Mouse (Mus musculus) lung, postnatal 0 days (tissue): ENCODE data around the gene Hcn2.

Experiments
- CTCF ChIP-seq: IDR thresholded peaks from 2 replicates; pipeline ENCODE4 v1.5.1; 2016; ENCODE audit warnings: antibody characterized with exemption, mild to moderate bottlenecking
- EP300 ChIP-seq: IDR thresholded peaks from 2 replicates; pipeline ENCODE4 v1.6.1; 2016; ENCODE audit warnings: antibody characterized with exemption, mild to moderate bottlenecking, control low read depth

DNA sequence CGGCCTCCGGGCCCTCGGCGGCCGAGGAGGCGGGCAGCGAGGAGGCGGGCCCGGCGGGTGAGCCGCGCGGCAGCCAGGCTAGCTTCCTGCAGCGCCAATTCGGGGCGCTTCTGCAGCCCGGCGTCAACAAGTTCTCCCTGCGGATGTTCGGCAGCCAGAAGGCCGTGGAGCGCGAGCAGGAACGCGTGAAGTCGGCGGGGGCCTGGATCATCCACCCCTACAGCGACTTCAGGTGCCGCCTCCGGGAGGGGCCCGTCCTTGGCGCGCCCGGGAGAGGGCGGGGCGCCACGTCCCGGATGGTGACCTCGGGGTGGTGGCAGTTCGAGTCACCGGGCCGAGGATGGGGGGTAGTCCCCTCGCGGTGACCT lies 538 bp downstream of the Hcn2 start:
- TF ChIP-seq CTCF (no peak), EP300 (no peak)
